Mouse (Mus musculus) 3134 (cell line): ENCODE measurements around the gene Scaf8.
A peak's percentile ranks its signal among the peaks of the same experiment; 100 is the strongest.
"Not testable (repeated sequence)": the region's sequence is repeated elsewhere in the genome, so short reads cannot be mapped to it uniquely, and the experiment has no call there.

Experiments used
- DNase-seq: peaks from one replicate; pipeline ENCODE4 v3.0.0-alpha.2; 2011; ENCODE audit warnings: low spot score; ENCODE audit not compliant: insufficient read length; ENCODE audit errors: extremely low read depth

Scaf8 gene

GRCm38 (mm10) chr17:3114720-3115379 lies at the start of gene Scaf8:
Scaf8 (plus strand) TSS chr17:3114972.
- peak; percentile 96 for DNase-seq

GRCm38 (mm10) chr17:3075166-3075872 lies 39.5 kb upstream of the Scaf8 start:
- DNase-seq, result no peak

- DNase-seq, result no peak
Measured at GRCm38 (mm10) chr17:3075873-3076245, 38.9 kb upstream of the Scaf8 start.

- DNase-seq, result not testable (repeated sequence)
Measured at GRCm38 (mm10) chr17:3077936-3078335, 36.8 kb upstream of the Scaf8 start.

GRCm38 (mm10) chr17:3080587-3081349 lies 34.0 kb upstream of the Scaf8 start:
- not testable (repeated sequence) for DNase-seq

GRCm38 (mm10) chr17:3081512-3082100 lies 33.2 kb upstream of the Scaf8 start:
- not testable (repeated sequence) for DNase-seq

- DNase-seq, result peak; percentile 63
Measured at GRCm38 (mm10) chr17:3082125-3082755, 32.5 kb upstream of the Scaf8 start.

GRCm38 (mm10) chr17:3082756-3083749 lies 31.7 kb upstream of the Scaf8 start:
- peak; percentile 50 for DNase-seq

- DNase-seq, result peak; percentile 100
Measured at GRCm38 (mm10) chr17:3083886-3084550, 30.8 kb upstream of the Scaf8 start.

- DNase-seq, result peak; percentile 77
Measured at GRCm38 (mm10) chr17:3084551-3084930, 30.2 kb upstream of the Scaf8 start.

- no peak for DNase-seq
Measured at GRCm38 (mm10) chr17:3085152-3085551, 29.6 kb upstream of the Scaf8 start.

GRCm38 (mm10) chr17:3092682-3093081 lies 22.1 kb upstream of the Scaf8 start:
- DNase-seq, result no peak

GRCm38 (mm10) chr17:3099273-3099672 lies 15.5 kb upstream of the Scaf8 start:
- DNase-seq, result not testable (repeated sequence)

GRCm38 (mm10) chr17:3102336-3103165 lies 12.2 kb upstream of the Scaf8 start:
- DNase-seq, result peak; percentile 54

GRCm38 (mm10) chr17:3104154-3104931 lies 10.4 kb upstream of the Scaf8 start:
- no peak for DNase-seq

GRCm38 (mm10) chr17:3105022-3105421 lies 9.8 kb upstream of the Scaf8 start:
- DNase-seq, result no peak

GRCm38 (mm10) chr17:3113737-3114357 lies 925 bp upstream of the Scaf8 start:
- DNase-seq, result no peak
